Mouse (Mus musculus): ENCODE results near the gene Lix1l. TPM values are rescaled to one million over a fixed set of nuclear protein-coding genes. Genes with fewer than 3 reads are reported as not detected.
"Not testable (repeated sequence)": the region's sequence is repeated elsewhere in the genome, so short reads cannot be mapped to it uniquely, and the experiment has no call there.

The Lix1l gene
- polyA plus RNA-seq, 1 experiment = 30.3 TPM

DNA sequence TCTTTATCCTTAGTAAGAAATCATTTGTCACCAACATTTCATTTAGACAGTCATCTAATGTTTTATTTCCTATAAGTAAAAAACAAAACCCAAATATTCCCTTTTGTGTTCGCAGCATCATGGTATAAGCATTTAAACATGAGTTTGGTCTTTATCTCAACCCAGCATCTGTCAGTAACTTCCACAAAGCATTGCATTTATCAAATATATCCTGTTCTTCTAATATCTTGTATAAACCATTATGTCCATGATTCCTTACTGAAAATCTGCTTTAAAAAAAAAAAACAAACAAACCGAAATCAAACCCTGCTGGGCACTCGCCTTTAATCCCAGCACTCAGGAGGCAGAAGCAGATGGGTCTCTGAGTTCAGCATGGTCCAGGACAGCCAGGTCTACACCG, 5.7 kb downstream of the Lix1l start:
- DNase-seq (ENCODE audit: extremely low spot score in 1 of 2, low spot score in 1 of 2) = no peak

DNA sequence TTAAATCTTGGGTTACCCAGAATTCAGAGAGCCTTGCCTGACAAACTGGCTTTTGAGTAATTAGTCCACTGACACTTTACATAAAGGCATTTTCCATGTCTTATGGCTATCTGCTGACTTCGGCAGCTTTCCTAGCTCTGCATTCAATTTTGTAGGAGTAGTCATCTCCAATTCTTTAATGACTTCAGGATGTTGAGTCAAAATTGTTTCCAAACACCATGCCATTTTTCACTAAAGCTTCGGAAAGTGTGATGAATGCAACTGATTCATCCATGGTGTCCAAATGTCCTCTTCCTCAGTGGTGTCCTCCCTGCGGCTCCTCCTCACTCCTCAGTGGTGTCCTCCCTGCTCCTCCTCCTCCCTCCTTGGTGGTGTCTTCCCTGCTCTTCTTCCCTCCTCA, 17.0 kb downstream of the Lix1l start:
- DNase-seq (ENCODE audit: extremely low spot score in 1 of 2, low spot score in 1 of 2) = no peak

DNA sequence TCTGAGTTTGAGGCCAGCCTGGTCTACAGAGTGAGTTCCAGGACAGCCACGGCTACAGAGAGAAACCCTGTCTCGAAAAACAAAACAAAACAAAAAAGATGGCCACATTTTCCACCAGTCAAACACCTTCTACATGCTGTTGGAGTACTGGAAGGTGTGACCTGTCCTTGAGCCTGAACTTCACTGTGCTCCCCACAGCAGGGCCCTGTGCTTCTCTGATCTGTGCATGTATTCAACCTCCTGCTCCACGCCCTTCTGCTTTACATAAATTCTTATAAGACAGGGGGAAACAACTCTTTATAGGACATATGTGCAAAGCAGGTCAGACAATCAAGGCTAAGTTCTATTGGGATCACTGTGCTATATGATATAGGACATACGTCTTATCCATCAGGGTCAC, 22.3 kb downstream of the Lix1l start:
- no peak for DNase-seq (ENCODE audit: extremely low spot score in 1 of 2, low spot score in 1 of 2)

DNA sequence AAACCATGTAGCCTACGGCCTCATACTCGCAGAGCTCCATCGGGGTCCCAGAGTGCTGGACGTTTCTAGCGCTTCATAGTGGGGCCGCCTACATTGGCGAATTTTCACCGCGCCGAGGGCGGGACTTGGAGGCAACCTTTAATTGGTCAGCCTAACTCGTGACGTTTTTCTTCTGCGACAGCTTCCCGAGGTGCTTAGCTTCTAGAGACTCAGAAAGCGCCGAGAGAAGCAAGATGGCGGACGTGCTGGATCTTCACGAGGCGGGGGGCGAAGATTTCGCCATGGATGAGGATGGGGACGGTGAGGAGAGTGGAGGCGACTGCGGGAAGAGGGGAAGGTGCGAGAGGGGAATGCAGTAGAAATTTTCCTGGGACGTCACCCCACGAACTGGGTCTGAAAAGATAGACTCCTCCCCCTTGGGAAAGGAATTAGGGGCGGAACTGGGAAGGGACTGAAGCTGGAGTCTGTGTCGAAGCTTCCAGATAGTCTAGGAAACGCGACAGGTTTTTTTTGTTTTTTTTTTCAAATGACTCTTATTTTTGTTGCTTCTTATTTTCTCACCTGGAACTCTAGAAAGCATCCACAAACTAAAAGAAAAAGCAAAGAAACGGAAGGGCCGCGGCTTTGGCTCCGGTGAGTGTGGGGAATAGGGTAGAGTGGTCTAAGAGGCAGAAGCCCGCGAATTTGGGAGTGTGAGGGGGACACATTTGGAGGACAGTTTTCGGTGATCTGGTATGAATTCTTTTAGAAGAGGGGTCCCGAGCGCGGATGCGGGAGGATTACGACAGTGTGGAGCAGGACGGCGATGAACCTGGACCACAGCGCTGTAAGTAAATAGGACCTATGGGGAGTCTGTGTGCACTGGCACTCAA, 29.0 kb downstream of the Lix1l start, which contains the start of gene Rbm8a:
TSS of gene Rbm8a (plus strand) at position 205 of the 872 bp plus-strand sequence.
- DNase-seq (ENCODE audit: extremely low spot score in 1 of 2, low spot score in 1 of 2) = peak; percentile 96 to 99

GRCm38 (mm10) chr3:96632058-96632457, 31.1 kb downstream of the Lix1l start:
- no peak for DNase-seq (ENCODE audit: extremely low spot score in 1 of 2, low spot score in 1 of 2)

DNA sequence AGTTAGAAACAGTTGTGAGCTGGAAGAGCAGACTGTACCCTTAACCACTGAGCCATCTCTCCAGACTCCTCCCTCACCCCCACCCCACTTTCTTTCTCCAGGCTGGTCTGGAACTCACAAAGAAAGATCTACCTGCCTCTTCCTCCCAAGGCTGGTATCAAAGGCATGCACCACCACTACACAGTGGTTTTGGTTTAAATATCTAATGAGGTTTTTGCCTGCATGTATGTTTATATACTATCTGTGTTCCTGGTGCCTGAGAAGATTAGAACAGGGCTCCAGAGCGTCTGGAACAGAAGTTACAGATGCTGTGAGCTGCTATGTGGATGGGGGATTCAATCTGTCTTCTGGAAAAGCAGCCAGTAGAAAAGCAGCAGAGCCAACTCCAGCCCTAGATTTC, 33.1 kb downstream of the Lix1l start:
- no peak for DNase-seq (ENCODE audit: extremely low spot score in 1 of 2, low spot score in 1 of 2)

GRCm38 (mm10) chr3:96634928-96635879, 34.3 kb downstream of the Lix1l start, which contains the start of the genes Pex11b and Gm42957:
Pex11b (plus strand) TSS chr3:96635376.
Gm42957 (plus strand) TSS chr3:96635474.
- peak; percentile 75 to 91 for DNase-seq (ENCODE audit: extremely low spot score in 1 of 2, low spot score in 1 of 2)

- DNase-seq (ENCODE audit: extremely low spot score in 1 of 2, low spot score in 1 of 2) = no peak
Measured at GRCm38 (mm10) chr3:96635906-96636305, 35.0 kb downstream of the Lix1l start.

- no peak for DNase-seq (ENCODE audit: extremely low spot score in 1 of 2, low spot score in 1 of 2)
Measured at GRCm38 (mm10) chr3:96636448-96636847, 35.5 kb downstream of the Lix1l start.

DNA sequence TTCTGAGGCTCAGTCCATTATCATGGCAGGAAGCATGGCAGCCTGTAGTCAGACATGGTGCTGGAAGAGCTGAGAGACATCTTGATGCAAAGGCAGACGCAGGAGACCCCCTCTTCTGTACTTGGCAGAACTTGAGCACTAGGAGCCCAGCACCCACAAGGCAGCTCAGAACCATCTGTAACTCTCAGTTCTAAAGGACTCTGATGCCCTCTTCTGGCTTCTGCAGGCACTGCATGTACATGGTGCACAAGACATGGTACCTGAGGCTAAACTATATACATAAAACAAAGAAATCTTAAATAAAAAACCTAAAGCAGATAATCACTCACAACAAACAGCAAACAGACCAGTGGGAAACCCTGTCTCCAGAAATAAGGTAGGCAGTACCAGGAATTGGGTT, 38.3 kb downstream of the Lix1l start:
- DNase-seq (ENCODE audit: extremely low spot score in 1 of 2, low spot score in 1 of 2) = peak in 1 of 2 experiments; percentile 78

GRCm38 (mm10) chr3:96645018-96645649, 44.2 kb downstream of the Lix1l start, which contains the start of gene Itga10:
Itga10 (plus strand) TSS chr3:96645584.
- peak in 1 of 2 experiments; percentile 41 for DNase-seq (ENCODE audit: extremely low spot score in 1 of 2, low spot score in 1 of 2)

GRCm38 (mm10) chr3:96647365-96647764, 46.4 kb downstream of the Lix1l start:
- DNase-seq (ENCODE audit: extremely low spot score in 1 of 2, low spot score in 1 of 2) = no peak

DNA sequence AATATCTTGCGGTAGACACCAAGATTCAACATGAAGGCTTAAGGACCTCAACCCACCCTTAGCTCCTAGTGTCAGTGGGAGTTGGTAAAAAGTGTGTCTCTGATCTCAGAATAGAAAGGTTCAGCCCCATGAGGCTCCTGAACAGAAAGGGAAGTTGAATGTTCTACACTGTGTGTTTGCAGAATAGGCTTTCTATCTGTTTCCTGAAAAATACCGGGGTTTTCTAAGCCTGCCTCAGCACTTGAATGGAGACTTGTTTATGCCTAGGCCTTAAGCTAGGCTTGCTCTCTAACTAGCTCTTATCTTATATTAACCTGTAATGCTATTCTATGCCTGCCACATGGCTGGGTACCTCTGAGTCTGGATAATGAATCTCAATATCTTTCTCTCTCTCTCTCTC, 60.0 kb downstream of the Lix1l start:
- no peak for DNase-seq (ENCODE audit: extremely low spot score in 1 of 2, low spot score in 1 of 2)

DNA sequence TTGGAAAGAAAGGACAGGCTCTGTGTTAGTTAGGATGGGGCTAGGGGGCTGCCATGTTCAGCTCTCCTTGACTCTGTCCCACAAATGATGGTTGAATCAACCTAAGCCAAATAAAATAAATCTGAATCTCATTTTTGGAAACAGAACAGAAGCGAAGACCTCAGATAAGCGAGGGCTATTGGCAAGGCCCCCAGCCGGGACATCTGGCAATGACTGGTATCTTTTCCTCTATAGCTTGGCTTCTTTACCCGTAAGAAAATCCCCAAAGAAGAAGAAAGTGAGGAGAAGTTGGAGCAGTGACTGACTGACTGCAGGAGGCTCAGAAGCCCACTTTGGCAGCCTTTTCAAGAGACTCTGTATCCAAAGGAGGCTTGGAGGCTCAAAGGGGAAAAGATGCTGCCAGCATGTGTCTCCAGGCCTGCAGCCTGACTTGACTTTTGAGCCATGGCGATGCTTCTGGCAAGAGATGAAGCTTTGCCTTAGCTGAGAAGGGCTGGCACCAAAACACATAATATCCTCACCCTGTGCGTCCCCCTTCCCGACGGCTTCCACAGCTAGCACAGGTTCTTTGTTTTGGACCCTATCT, 61.9 kb downstream of the Lix1l start:
- no peak for DNase-seq (ENCODE audit: extremely low spot score in 1 of 2, low spot score in 1 of 2)

DNA sequence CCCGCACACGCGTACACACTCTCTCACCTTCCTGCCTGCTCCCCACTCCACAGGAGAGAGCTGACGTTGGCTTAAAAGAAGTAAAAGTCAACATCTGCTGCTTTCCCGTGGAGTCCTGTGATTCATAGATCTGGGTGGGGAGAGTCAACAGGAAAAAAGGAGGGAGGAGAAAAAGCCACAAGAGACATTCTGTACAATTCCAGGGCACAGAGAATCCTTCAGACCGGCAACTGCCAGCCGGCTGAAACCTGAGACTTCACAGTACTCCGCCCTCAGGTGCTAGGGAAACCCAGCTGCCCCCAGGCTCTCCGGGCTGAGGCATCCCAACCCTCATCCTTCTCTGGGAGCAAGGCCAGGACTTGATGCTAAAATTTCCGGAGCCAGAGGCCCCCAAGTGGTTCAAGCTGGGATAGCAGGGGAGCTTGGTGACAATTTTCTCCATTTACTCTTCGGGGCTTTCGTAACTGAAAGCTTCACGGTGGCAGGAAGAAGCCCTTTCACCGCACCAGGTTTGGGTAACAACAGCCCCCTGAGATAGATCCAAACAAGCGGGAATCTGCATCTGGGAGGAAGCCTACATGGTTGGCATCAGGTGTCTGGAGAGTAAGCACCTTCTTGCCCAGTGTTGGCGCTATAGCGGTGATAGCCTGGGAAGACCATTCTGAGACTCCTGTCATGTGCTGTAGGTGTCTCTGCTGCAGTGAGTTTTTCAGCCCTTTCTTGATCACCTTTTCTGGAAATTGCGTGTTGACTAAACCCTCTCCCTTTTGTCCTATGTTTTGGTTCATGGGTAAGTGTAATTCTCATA, 62.7 kb downstream of the Lix1l start:
- DNase-seq (ENCODE audit: extremely low spot score in 1 of 2, low spot score in 1 of 2) = peak; percentile 81 to 96

GRCm38 (mm10) chr3:96665732-96666363, 64.9 kb downstream of the Lix1l start:
- DNase-seq (ENCODE audit: extremely low spot score in 1 of 2, low spot score in 1 of 2) = not testable (repeated sequence)

- DNase-seq (ENCODE audit: extremely low spot score in 1 of 2, low spot score in 1 of 2) = no peak
Measured at GRCm38 (mm10) chr3:96666916-96667315, 66.0 kb downstream of the Lix1l start.

- no peak for DNase-seq (ENCODE audit: extremely low spot score in 1 of 2, low spot score in 1 of 2)
Measured at GRCm38 (mm10) chr3:96667316-96667715, 66.4 kb downstream of the Lix1l start.

Data from frontal cortex, adult 2 months (tissue).